Mouse (Mus musculus): ENCODE measurements around the gene Thrap3.
"Not testable (repeated sequence)": the region's sequence is repeated elsewhere in the genome, so short reads cannot be mapped to it uniquely, and the experiment has no call there.

The Thrap3 gene

GRCm38 (mm10) chr4:126219540-126219939 lies 17.0 kb upstream of the Thrap3 start:
- DNase-seq (ENCODE audit: low read depth, low spot score), result not testable (repeated sequence)

GRCm38 (mm10) chr4:126217771-126218170 lies 15.2 kb upstream of the Thrap3 start:
- no peak for DNase-seq (ENCODE audit: low read depth, low spot score)

DNA sequence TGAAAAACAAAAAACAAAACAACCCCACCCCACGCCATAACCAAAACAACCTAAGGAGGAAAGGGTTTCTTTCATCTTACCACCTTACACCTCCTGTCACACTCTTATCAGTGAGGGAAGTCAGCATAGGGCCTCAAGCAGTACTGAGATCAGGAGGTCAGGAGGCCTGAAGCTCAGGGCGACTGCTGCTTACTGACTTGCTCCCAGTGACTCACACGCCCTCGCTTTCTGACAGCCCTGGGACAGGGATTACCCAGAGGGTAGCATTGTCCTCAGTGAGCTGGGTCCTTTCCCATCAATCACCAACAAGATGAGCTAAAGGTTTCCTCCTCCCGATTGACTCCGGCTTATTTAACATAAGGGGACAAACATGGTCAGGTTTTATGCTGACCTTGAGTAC lies 4.5 kb upstream of the Thrap3 start:
- DNase-seq (ENCODE audit: low read depth, low spot score), result no peak

GRCm38 (mm10) chr4:126205386-126205785 lies 2.8 kb upstream of the Thrap3 start:
- no peak for DNase-seq (ENCODE audit: low read depth, low spot score)

- no peak for DNase-seq (ENCODE audit: low read depth, low spot score)
Measured at GRCm38 (mm10) chr4:126204661-126205230, 2.2 kb upstream of the Thrap3 start.

- DNase-seq (ENCODE audit: low read depth, low spot score), result no peak
Measured at GRCm38 (mm10) chr4:126204016-126204415, 1.5 kb upstream of the Thrap3 start.

GRCm38 (mm10) chr4:126203336-126203895 lies 856 bp upstream of the Thrap3 start:
- no peak for DNase-seq (ENCODE audit: low read depth, low spot score)

DNA sequence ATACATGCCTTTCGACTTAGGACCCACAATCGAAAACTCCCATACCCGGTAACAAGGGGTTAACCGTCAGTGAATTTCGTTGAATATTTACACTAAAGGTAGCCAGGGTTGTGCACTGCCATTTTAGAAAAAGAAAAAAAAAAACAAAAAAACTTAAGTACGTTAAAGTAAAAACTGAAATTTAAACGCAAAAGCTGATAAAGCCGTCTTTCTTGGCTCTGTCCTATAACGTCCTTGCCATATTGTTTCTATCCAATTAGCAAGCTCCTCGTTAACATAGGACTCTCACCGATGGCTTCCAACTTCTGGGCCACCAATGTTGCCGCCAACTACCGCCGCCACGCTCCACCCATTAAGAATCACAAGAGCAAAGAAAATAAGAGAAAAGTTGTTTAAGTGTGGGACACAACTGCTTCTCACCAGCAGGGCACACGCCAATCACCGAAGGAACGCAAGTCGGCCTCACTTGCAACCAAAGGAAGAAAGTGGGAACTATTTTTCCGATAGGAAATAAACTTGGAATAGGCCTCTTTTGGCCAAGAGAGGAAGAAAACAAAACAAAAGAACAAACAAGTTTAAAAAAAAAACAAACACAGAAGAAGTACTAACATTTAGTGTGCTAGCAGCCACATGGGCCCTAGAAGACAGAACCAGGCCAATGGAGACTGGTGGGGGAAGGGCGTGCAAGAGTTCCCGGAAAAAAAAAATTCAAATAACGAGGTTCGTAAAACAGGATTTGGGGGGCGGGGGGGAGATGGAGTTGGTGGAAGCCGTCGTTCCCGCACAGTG lies 852 bp downstream of the Thrap3 start:
- peak; percentile 21 for DNase-seq (ENCODE audit: low read depth, low spot score)

GRCm38 (mm10) chr4:126200656-126201055 lies 1.9 kb downstream of the Thrap3 start:
- DNase-seq (ENCODE audit: low read depth, low spot score), result no peak

GRCm38 (mm10) chr4:126200036-126200435 lies 2.5 kb downstream of the Thrap3 start:
- no peak for DNase-seq (ENCODE audit: low read depth, low spot score)

GRCm38 (mm10) chr4:126199556-126199955 lies 3.0 kb downstream of the Thrap3 start:
- no peak for DNase-seq (ENCODE audit: low read depth, low spot score)

GRCm38 (mm10) chr4:126197485-126197884 lies 5.1 kb downstream of the Thrap3 start:
- DNase-seq (ENCODE audit: low read depth, low spot score), result no peak

- DNase-seq (ENCODE audit: low read depth, low spot score), result no peak
Measured at GRCm38 (mm10) chr4:126194916-126195315, 7.6 kb downstream of the Thrap3 start.

GRCm38 (mm10) chr4:126194216-126194615 lies 8.3 kb downstream of the Thrap3 start:
- DNase-seq (ENCODE audit: low read depth, low spot score), result no peak

GRCm38 (mm10) chr4:126190636-126191035 lies 11.9 kb downstream of the Thrap3 start:
- no peak for DNase-seq (ENCODE audit: low read depth, low spot score)

DNA sequence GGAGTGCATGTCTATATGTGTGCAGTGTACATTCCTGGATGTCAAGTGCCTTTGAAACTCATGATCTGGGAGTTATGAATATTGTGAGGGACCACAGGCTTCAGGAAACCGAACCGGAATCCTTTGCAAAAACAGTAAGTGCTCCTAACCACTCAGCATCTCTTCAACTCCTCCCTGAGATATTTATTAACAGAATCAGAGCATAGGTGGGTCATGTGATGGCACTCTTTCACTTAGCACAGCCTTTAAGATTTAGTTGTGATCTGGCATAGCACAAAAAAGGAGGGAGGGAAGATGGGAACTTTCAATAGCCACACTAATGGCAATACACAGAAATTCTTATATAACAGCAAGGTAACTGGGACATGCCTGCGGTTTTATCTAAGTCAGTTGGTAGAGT lies 15.5 kb downstream of the Thrap3 start:
- no peak for DNase-seq (ENCODE audit: low read depth, low spot score)

DNA sequence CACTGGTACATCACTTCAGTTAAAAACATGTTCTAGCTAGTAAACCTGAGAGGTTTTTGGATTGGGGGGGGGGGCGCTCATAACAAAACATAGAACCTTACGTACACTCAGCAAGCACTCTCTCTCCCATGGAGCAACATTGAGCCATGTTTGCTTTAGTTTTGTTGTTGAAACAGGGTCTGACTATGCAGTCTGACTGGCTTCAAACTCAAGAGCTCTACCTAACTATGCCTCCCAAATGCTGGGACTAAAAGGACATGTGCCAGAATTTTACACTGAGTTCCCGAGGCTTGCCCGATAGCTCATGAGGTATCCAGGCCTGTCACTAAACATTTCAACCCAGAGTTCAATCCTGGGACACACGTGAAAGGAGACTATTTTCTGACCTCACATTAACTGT lies 19.5 kb downstream of the Thrap3 start:
- no peak for DNase-seq (ENCODE audit: low read depth, low spot score)

DNA sequence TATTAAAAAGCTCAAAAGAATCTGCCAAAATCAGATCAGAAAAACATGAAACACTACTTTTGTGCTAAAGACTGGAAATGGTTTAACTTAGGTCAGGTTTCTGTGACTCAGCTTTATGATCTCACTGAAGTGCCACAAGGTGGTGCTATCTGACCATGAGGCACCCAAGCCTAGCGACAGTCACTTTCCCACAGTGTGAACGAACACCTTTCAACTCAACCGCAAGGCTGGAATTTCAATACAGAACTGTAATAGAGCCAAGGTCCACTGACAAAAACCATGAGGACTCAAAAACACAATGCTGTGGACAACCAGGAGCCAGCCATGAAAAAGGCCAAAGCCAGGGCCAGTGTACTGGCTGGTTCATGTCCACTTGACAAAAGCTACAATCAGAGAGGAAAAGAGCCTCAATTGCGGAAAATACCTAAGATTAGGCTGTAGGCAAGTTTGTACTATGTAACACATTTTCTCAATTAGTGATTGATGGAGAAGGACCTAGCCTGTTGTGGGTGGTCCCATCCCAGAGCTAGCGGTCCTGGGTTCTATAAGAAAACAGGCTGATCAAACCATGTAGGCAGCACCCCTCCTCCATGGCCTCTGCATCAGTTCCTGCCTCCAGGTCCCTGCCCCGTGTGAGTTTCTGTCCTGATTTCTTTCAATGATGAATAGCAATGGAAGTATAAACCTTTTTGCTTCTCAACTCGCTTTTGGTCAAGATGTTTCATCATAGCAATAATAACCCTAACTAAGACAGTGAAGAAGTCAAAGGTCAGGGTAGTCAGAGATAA lies 21.2 kb downstream of the Thrap3 start:
- DNase-seq (ENCODE audit: low read depth, low spot score), result peak; percentile 86

DNA sequence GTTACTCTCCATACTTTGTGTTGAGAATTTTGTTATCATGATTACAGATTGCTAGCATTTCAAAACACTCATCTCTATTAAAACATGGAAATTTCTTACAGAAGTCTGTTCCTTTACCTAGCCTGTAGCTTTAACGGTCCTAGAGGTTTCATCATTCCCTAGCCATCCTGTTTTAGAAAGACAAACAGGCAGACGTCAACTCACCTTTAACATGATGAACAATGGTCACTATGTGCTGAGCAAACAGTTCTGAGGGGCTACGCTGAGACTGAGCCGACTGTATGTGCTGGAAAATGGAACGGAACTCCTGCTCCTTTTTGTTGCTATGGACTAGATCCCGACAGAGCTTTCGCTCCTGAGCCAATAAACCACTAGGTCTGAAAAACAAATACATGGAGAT lies 26.6 kb downstream of the Thrap3 start:
- DNase-seq (ENCODE audit: low read depth, low spot score), result not testable (repeated sequence)

GRCm38 (mm10) chr4:126173800-126174199 lies 28.8 kb downstream of the Thrap3 start:
- DNase-seq (ENCODE audit: low read depth, low spot score), result no peak

GRCm38 (mm10) chr4:126170737-126171136 lies 31.8 kb downstream of the Thrap3 start:
- not testable (repeated sequence) for DNase-seq (ENCODE audit: low read depth, low spot score)

GRCm38 (mm10) chr4:126168851-126169250 lies 33.7 kb downstream of the Thrap3 start:
- no peak for DNase-seq (ENCODE audit: low read depth, low spot score)
